Mouse (Mus musculus): ENCODE results near the gene Fcer1g. TPM values are rescaled to one million over a fixed set of nuclear protein-coding genes. Genes with fewer than 3 reads are reported as not detected.

Fcer1g gene
- polyA plus RNA-seq, 1 experiment from 2014 or later, result 28.0 TPM

DNA sequence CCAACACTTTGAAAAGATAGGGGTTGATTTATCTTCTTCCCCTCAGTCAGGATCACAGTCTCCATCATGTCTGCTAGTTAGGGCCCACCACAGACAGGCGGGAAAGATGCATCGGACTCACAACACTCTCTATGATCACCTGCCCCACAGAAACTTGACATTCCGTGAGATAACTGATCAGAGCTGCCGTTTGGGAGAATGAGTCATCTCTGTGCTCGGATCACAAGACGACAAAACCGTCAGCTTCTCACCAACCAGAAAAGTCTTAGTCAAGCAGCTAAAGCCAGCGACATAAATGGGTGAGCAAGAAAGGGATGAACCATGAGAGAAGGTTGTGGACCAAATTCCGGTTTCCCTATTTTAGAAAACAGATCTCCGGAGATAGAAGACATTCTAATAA lies 41.9 kb downstream of the Fcer1g start:
- WGBS, result 56% methylated on average over 10 of the region's 10 CpGs
- H3K9me3 ChIP-seq (replicated peaks), result no peaks in the 10 kb centered on the region
- no peak overlapping the region for H3K9ac ChIP-seq
- no peak for ATAC-seq (replicated peaks; ENCODE audit: insufficient number of reproducible peaks, insufficient read depth, low FRiP score, low read depth)
- H3K4me3 ChIP-seq, result no peak overlapping the region
- peak overlapping the region; percentile 87; the same call in 1 of the 2 replicates for H3K4me2 ChIP-seq
- peaks cover 59% of the 10 kb centered on the region for H3K4me1 ChIP-seq (replicated peaks)
- H3K27ac ChIP-seq, result no peak overlapping the region
- H3K36me3 ChIP-seq, result no peaks in the 10 kb centered on the region
- H3K27me3 ChIP-seq, result peaks cover 11% of the 10 kb centered on the region

- Histone ChIP-seq H3K27ac (peak overlapping the region; percentile 95; the same call in 1 of the 2 replicates), H3K4me2 (no peak overlapping the region), H3K9ac (no peak overlapping the region), H3K9me3 (replicated peaks) (no peaks in the 10 kb centered on the region), H3K4me3 (no peak overlapping the region), H3K27me3 (peaks cover 8% of the 10 kb centered on the region), H3K4me1 (replicated peaks) (peaks cover 63% of the 10 kb centered on the region), H3K36me3 (no peaks in the 10 kb centered on the region)
- WGBS, result 96% methylated on average over 9 of the region's 9 CpGs
- ATAC-seq (replicated peaks; ENCODE audit: insufficient number of reproducible peaks, insufficient read depth, low FRiP score, low read depth), result no peak
Measured at GRCm38 (mm10) chr1:171190832-171191231, 43.3 kb downstream of the Fcer1g start.

- H3K27ac ChIP-seq, result peak overlapping the region; percentile 95
- H3K4me2 ChIP-seq, result peak overlapping the region; percentile 51
- ATAC-seq (replicated peaks; ENCODE audit: insufficient number of reproducible peaks, insufficient read depth, low FRiP score, low read depth), result peak; percentile 89
- peak overlapping the region; percentile 44 for H3K9ac ChIP-seq
- H3K9me3 ChIP-seq (replicated peaks), result no peaks in the 10 kb centered on the region
- WGBS, result 39% methylated on average over 14 of the region's 14 CpGs
- peaks cover 61% of the 10 kb centered on the region for H3K4me1 ChIP-seq (replicated peaks)
- no peaks in the 10 kb centered on the region; the same call in 1 of the 2 replicates for H3K27me3 ChIP-seq
- no peak overlapping the region; the same call in 1 of the 2 replicates for H3K4me3 ChIP-seq
- H3K36me3 ChIP-seq, result no peaks in the 10 kb centered on the region
Measured at GRCm38 (mm10) chr1:171189476-171190114, 44.6 kb downstream of the Fcer1g start.

- Histone ChIP-seq H3K9ac (peak overlapping the region; percentile 44), H3K27me3 (no peaks in the 10 kb centered on the region; the same call in 1 of the 2 replicates), H3K27ac (peak overlapping the region; percentile 95), H3K9me3 (replicated peaks) (no peaks in the 10 kb centered on the region), H3K4me3 (no peak overlapping the region), H3K4me1 (replicated peaks) (peaks cover 60% of the 10 kb centered on the region), H3K36me3 (no peaks in the 10 kb centered on the region), H3K4me2 (peak overlapping the region; percentile 51)
- 9% methylated on average over 8 of the region's 8 CpGs for WGBS
- peak; percentile 71 for ATAC-seq (replicated peaks; ENCODE audit: insufficient number of reproducible peaks, insufficient read depth, low FRiP score, low read depth)
Measured at GRCm38 (mm10) chr1:171189046-171189445, 45.1 kb downstream of the Fcer1g start.

DNA sequence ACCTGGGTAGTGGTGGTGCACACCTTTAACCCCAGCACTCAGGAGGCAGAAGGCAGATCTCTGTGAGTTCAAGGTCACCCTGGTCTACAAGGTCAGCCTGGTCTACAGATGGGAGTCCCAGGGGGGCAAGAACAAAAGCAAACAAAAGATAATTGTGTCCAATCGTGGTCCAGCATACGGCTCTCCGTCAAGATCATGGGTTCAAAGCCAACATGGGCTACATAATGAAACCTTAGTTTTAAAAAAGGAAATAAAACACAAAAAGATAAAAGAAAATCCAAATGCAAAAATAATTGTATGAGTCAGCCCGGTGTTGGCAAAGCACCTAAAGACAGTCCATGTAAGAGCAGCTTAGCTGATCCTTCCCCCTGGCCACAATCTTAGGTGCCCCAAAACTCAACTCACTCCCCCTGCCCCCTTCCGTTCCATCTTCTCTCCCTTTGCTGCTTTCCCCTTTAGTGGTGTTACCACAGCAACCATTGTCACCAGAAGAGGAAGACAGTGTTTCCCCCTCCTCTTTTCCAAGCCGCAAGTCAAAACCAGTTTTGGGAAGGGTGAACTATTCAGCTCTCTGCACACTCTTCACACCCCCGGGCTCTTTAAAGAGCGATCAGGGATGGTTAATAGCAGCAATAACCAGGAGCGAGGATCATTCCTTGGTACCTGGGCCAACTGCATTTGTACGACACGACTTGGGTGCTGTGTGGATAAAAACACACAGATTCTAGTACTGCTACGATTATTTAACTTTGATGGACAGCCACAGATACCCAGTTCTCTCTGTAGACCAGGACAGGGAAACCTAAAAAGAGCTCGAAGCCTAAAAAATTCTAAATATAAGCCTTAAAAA lies 46.1 kb downstream of the Fcer1g start:
- no peak overlapping the region for H3K9ac ChIP-seq
- peak overlapping the region; percentile 95 for H3K27ac ChIP-seq
- no peak for ATAC-seq (replicated peaks; ENCODE audit: insufficient number of reproducible peaks, insufficient read depth, low FRiP score, low read depth)
- no peaks in the 10 kb centered on the region for H3K9me3 ChIP-seq (replicated peaks)
- no peaks in the 10 kb centered on the region for H3K36me3 ChIP-seq
- WGBS, result 68% methylated on average over 13 of the region's 13 CpGs
- H3K4me2 ChIP-seq, result no peak overlapping the region
- H3K4me3 ChIP-seq, result no peak overlapping the region
- peaks cover 57% of the 10 kb centered on the region for H3K4me1 ChIP-seq (replicated peaks)
- no peaks in the 10 kb centered on the region; the same call in 1 of the 2 replicates for H3K27me3 ChIP-seq

GRCm38 (mm10) chr1:171185655-171186054 lies 48.5 kb downstream of the Fcer1g start:
- 61% methylated on average over 8 of the region's 8 CpGs for WGBS
- H3K4me1 ChIP-seq (replicated peaks), result peaks cover 49% of the 10 kb centered on the region

GRCm38 (mm10) chr1:171184314-171184713 lies 49.9 kb downstream of the Fcer1g start:
- H3K4me1 ChIP-seq (replicated peaks), result peaks cover 51% of the 10 kb centered on the region
- peak overlapping the region; percentile 82 for H3K27ac ChIP-seq
- H3K9me3 ChIP-seq (replicated peaks), result no peaks in the 10 kb centered on the region
- H3K27me3 ChIP-seq, result no peaks in the 10 kb centered on the region
- WGBS, result 54% methylated on average over 7 of the region's 7 CpGs
- no peak for ATAC-seq (replicated peaks; ENCODE audit: insufficient number of reproducible peaks, insufficient read depth, low FRiP score, low read depth)
- no peak overlapping the region for H3K9ac ChIP-seq
- no peak overlapping the region for H3K4me3 ChIP-seq
- H3K36me3 ChIP-seq, result no peaks in the 10 kb centered on the region
- 0 out of 2 replicates have a peak overlapping the region, but pooled peaks have one; percentile 24 for H3K4me2 ChIP-seq

More at GRCm38 (mm10) chr1:171185655-171186054, 48.5 kb downstream of the Fcer1g start:
- no peaks in the 10 kb centered on the region for H3K9me3 ChIP-seq (replicated peaks)
- no peak overlapping the region for H3K9ac ChIP-seq
- no peaks in the 10 kb centered on the region for H3K27me3 ChIP-seq
- H3K4me3 ChIP-seq, result no peak overlapping the region
- peak overlapping the region; percentile 66 for H3K27ac ChIP-seq
- no peak for ATAC-seq (replicated peaks; ENCODE audit: insufficient number of reproducible peaks, insufficient read depth, low FRiP score, low read depth)
- no peak overlapping the region for H3K4me2 ChIP-seq
- H3K36me3 ChIP-seq, result no peaks in the 10 kb centered on the region

- Histone ChIP-seq H3K27ac (peak overlapping the region; percentile 82), H3K4me1 (replicated peaks) (peaks cover 44% of the 10 kb centered on the region), H3K9me3 (replicated peaks) (no peaks in the 10 kb centered on the region), H3K4me3 (no peak overlapping the region), H3K27me3 (no peaks in the 10 kb centered on the region), H3K9ac (no peak overlapping the region), H3K4me2 (peak overlapping the region; percentile 24), H3K36me3 (no peaks in the 10 kb centered on the region)
- peak; percentile 67 for ATAC-seq (replicated peaks; ENCODE audit: insufficient number of reproducible peaks, insufficient read depth, low FRiP score, low read depth)
- 35% methylated on average over 3 of the region's 3 CpGs for WGBS
Measured at GRCm38 (mm10) chr1:171183620-171184019, 50.5 kb downstream of the Fcer1g start.

- Histone ChIP-seq H3K4me2 (no peak overlapping the region), H3K9me3 (replicated peaks) (no peaks in the 10 kb centered on the region), H3K27me3 (no peaks in the 10 kb centered on the region), H3K36me3 (no peaks in the 10 kb centered on the region), H3K27ac (peak overlapping the region; percentile 82; the same call in 1 of the 2 replicates), H3K9ac (no peak overlapping the region), H3K4me3 (no peak overlapping the region), H3K4me1 (replicated peaks) (peaks cover 38% of the 10 kb centered on the region)
- ATAC-seq (replicated peaks; ENCODE audit: insufficient number of reproducible peaks, insufficient read depth, low FRiP score, low read depth), result no peak
- WGBS, result 86% methylated on average over 3 of the region's 3 CpGs
Measured at GRCm38 (mm10) chr1:171183025-171183424, 51.1 kb downstream of the Fcer1g start.

Data from heart, embryonic 15.5 days (tissue).